Mouse (Mus musculus): ENCODE data around the gene Hoxd8.

Hoxd8 gene

DNA sequence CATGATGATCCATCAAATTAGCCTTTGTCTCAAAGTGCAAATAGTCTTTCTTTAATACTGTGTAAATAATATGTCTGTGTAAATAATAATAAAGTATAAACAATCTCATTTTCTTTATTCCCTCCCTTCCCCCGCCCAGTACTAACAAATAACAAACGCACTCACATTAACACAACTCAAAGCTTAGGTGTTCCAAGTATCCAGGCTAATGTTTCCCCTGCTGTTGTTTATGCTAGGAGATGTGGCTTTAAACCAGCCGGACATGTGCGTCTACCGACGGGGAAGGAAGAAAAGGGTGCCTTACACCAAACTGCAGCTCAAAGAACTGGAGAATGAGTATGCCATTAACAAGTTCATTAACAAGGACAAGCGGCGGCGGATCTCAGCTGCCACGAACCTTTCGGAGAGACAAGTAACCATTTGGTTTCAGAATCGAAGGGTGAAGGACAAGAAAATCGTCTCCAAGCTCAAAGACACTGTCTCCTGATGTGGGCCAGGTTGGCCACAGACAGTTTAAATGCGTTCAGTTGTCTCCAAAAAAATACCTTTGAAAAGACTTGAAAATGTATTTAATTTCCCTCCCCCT lies 34.7 kb upstream of the Hoxd8 start:
- no peak for DNase-seq (ENCODE audit: low spot score in 2 of 2)

DNA sequence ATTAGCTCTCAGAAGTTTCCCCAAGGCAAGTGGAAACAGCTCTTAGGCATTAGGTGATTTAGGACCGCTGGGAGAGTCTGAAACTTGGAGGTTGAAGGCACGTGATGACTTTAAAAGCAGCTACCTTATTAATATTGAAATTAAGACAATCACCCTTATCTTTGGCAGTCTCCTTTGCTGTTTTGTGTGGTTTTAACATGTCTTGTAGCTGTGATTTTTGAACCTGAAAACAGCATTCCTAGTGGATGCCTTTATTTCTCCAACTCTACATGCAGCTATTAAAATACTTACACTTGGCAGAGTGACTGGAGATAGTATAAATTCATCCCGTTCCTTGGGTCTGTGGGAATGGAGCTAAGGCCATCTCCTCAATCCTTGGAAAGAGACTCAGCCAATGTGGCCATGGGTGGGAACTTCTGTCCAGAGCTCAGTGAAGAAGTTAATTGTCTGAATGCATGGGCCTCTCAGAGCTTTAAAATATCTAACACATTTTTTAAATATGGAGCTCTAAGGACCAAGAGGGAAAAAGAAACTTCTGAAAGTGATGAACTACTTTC lies 33.7 kb upstream of the Hoxd8 start:
- DNase-seq (ENCODE audit: low spot score in 2 of 2): no peak

DNA sequence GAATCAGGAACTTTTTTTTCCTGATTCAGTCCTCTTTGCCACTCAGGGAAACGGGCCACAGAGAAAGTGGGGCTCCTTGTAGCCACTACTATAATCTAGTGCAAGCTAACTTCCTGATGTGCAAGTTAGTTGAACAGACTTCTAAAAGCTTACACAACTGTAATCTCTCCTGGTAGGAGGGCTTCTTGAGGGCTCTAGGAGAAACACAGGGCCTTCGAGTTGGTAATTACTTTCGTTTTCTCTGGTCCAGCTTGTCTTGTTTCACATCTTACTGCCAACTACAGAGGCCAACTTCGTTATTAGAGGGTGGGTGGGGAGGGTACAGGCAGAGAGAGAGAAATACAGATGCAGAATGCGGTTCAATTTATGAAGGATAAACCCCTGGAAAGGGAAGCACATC lies 32.6 kb upstream of the Hoxd8 start:
- DNase-seq (ENCODE audit: low spot score in 2 of 2): no peak

GRCm38 (mm10) chr2:74672481-74673362 lies 31.7 kb upstream of the Hoxd8 start:
- no peak for DNase-seq (ENCODE audit: low spot score in 2 of 2)

DNA sequence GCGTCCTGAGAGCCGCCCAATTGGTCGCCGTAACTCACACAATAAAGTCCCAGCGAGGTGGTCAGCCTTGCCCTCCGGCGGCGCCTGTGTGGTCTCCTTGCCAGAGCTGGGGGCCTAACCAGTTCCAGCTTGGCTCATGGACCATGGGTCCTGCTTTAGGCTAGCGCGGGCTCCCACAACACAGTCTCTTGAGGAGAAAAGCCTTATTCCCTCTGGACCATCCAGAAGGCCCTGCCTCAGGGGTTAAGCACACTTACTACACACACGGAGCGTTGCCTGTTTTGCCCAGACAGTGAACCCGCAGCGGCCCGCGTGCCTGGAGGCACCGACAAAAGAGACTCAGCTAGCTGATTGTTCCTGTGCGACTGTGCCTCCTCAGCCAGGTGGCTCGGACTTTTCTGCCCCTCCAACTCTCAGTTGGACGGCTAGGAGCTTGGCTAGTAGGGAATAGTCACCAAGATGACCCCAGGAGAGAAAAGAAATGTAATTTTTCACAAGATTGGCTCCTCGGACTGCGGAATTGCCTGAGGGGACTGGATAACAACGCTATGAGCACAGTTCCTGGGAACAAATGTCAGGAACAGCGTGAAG lies 30.5 kb upstream of the Hoxd8 start:
- no peak for DNase-seq (ENCODE audit: low spot score in 2 of 2)

DNA sequence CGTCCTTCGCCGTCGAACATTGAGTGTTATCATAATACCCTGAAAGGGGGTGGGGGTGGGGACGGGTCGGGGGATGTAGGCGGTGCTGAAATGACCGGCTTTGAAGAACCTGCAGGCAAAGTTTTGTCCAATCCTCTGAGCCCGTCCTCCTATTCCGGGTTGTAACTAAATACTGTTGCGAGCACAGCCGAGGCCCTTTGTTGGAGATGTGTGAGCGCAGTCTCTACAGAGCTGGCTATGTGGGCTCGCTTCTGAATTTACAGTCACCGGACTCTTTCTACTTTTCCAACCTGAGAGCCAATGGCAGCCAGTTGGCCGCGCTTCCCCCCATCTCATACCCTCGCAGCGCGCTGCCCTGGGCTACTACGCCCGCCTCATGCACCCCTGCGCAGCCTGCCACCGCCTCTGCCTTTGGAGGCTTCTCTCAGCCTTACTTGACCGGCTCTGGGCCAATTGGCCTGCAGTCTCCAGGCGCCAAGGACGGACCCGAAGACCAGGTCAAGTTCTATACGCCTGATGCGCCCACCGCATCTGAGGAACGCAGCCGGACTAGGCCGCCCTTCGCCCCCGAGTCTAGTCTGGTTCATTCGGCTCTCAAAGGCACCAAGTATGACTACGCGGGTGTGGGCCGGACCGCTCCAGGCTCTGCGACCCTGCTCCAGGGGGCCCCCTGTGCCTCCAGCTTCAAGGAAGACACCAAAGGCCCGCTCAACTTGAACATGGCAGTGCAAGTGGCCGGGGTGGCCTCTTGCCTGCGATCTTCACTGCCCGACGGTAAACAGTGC lies 29.3 kb upstream of the Hoxd8 start, which contains the start of gene Hoxd12:
Hoxd12 (plus strand) TSS at position 133 of the 785 bp plus-strand sequence.
- no peak for DNase-seq (ENCODE audit: low spot score in 2 of 2)

DNA sequence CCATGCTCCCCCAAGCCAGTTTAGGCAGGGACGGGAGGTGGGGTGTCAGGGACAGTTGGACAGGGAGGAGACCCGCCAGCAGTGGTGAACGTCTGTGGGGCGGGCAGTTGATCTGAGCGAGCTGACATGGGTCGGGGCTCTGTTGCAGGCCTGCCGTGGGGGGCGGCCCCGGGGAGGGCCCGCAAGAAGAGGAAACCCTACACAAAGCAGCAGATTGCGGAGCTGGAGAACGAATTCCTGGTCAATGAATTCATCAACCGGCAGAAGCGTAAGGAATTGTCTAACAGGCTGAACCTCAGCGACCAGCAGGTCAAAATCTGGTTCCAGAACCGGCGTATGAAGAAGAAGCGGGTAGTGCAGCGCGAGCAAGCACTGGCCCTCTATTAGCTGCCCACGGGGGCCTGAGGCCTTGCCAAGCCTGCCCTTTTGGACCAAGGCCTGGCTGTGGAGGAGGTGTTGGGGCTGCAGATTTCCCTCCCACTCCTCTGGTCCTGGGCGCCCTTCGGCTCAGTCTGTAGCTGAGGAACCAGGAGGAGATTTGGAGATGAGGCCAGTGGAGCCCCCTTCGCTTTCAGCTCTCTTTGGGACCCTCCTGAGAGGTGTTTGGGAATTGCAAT lies 28.6 kb upstream of the Hoxd8 start:
- no peak for DNase-seq (ENCODE audit: low spot score in 2 of 2)

- DNase-seq (ENCODE audit: low spot score in 2 of 2): no peak
Observed at GRCm38 (mm10) chr2:74676376-74677052, 27.9 kb upstream of the Hoxd8 start.

DNA sequence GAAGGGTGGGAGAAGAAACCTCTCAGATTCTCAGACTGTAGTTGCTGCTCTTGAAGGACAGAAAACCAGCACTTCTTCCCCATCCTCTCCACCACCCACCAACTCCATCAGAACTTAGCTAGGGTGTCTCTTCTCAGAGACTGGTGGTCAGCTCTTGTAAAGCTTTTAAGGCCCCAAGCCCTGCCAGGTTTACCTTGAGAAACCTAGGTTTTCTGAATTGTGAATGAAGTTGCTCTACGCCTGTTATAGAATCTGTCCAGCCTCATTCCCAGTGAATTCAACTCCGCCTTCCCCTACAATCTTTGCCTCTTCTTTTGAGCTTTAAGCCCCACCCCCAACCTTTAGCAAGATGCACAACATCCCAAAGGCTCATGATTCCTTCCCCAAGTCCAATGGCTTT lies 27.3 kb upstream of the Hoxd8 start:
- no peak for DNase-seq (ENCODE audit: low spot score in 2 of 2)

DNA sequence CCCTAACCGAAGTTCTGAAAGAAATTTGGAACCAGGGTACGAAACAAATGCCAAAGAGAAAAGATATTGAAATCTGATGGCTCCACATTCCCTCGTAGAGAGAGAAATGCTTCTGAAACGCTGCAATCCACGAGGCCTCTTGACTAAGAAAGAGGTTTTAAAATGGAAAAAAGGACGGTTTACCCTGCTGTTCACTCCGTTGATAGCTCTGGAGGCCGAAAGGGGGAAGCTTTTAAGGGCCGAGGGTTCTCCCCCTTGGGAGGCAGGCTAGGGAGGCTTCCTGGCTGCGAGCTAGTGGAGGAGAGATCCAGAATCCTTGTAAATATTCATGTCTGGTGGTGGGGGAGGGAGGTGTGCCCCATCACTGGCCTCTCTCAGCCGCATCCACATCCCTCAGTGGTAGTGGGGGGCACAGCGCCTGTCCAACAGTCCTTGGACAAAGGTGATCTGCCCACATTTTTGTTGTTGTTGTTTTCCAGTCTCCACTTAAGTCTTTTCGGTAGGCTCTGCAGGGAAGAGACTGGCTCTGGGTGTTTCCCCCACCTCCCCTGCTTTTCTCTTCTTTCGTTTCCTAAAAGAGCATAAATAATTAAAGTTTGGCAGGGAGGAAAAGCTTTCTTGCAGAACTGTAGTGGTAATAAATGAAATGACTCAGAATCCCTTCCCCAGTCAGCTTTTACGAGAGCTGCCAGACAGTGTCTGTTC lies 25.4 kb upstream of the Hoxd8 start, which contains the start of gene Hoxd11:
Hoxd11 (plus strand) TSS at position 667 of the 705 bp plus-strand sequence.
- DNase-seq (ENCODE audit: low spot score in 2 of 2): no peak

DNA sequence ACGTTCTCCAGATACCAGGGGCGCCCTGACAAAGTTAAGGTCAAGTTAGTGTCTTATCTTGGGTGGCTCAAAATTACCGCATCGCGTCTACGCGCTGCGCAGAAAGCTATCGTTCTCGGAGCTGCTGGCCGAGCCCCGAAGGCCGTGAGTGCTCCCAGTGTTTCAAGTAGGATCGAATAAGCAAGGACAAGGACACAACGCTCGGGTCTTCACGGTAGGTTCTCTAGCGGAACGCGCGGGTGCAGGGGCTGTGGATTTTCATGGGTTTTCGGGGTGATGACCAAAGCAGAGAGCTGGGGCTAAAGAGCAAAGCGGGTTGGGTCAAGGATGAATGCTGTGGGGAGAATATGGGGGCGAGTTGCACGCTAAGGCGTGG lies 24.8 kb upstream of the Hoxd8 start:
- no peak for DNase-seq (ENCODE audit: low spot score in 2 of 2)

DNA sequence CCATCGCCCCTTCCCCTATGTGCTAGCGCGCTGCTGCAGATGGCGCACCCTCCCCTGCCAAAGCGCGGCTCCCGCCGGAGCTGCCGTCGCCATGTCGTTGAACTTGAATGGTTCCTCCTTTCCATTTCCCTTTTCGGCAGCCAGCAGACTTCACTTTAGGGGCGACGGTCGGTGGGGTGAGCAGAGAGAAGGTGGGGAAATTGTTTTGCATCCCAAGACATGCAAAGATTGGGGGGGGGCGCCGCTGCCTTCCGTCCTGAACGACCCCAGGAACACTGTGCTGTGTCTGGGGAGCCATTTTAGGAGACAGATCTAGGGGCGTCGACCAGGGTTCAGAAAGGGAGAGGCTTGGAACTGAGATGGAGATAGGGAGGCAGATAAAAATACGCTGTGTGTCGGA lies 24.4 kb upstream of the Hoxd8 start:
- DNase-seq (ENCODE audit: low spot score in 2 of 2): no peak

DNA sequence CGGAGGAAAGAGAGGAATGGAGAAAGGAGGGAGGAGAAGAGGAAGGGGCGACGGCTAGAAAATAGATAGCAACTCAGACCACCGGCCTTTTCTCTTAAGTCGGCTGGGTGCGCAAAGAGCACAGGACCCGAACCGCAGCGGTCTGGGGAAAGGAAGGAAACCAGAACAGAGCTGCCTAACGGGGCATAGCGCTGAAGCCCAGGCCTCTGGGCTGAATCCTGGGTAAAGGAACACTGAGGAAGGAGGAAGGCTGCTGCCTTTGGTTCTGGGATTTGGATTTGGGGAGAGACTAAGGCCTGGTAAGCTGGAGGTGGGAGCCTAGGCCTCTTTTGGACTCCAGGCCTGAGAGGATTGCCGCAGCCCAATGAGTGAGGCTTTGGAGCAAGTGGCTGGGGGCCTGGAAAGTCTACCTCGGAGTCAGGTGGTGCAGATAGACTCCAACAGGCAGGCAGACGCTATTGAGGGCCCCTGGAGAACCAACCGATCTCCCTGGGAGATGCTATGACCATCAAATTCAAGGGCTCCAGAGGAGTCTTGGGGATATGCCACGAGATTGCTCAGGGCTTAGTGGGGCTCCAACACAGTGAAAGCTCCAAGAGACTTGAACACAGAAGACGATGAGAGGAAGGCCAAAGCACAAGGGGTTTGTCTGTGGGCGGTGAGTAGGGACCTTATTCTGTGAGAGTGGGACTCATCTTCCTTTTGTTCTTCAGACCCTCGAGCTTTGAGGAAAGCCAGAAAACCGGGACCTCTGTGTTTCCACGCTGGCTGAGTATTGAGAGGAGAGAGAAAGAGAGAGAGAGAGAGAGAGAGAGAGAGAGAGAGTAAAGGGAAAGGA lies 23.6 kb upstream of the Hoxd8 start:
- DNase-seq (ENCODE audit: low spot score in 2 of 2): no peak

DNA sequence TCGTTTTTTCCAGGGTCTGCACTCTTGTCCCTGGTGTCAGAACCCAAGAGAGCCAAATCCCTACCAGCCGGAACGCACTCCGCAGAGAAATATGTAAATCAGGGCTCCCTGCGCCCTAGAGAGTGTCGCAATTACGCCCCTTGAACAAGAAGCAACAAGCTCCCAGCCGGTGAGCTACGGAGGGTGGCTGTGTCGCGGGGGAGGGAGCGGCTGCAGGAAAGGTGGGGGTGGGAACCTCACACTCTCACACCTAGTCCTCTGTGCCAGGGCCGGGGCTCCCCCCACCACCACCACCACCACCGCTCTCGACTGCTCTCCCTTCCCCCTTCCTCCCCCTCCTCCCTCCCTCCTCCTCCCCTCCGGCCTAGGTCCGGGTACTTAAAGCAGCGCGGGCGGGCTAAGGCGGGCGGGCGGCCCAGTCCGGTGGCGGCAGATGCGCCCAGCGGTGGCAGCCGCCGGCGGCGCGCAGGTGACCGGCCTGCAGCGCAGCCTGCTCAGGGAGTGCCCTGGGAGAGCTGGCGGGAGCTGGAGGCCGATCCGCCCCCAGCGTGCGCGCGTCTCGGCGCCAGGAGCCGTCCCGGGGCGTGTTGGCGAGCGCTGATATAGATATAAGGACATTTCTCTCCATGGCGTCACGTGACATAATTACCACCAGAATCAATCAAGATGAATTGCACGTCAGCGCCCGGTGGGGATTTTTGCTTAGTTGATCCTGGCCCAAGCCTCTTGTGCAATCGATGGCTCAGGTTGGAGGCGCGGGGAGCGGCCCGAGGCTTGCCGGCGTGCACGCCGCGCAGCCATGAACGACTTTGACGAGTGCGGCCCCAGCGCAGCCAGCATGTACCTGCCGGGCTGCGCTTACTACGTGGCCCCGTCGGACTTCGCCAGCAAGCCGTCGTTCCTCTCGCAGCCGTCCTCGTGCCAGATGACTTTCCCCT lies 22.6 kb upstream of the Hoxd8 start:
- no peak for DNase-seq (ENCODE audit: low spot score in 2 of 2)

DNA sequence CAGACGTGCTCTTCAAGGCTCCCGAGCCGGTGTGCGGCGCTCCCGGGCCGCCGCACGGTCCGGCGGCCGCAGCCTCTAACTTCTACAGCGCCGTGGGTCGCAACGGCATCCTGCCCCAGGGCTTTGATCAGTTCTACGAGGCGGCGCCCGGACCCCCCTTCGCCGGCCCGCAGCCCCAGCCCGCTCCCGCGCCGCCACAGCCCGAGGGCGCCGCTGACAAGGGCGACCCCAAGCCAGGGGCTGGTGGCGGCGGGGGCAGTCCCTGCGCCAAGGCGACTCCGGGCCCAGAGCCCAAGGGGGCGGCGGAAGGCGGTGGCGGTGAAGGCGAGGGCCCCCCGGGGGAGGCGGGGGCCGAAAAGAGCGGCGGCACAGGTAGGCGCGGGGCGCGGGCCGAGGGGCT lies 21.6 kb upstream of the Hoxd8 start:
- no peak for DNase-seq (ENCODE audit: low spot score in 2 of 2)

- DNase-seq (ENCODE audit: low spot score in 2 of 2): no peak
Observed at GRCm38 (mm10) chr2:74683471-74683951, 20.9 kb upstream of the Hoxd8 start.

GRCm38 (mm10) chr2:74684106-74684505 lies 20.3 kb upstream of the Hoxd8 start:
- DNase-seq (ENCODE audit: low spot score in 2 of 2): no peak

- DNase-seq (ENCODE audit: low spot score in 2 of 2): no peak
Observed at GRCm38 (mm10) chr2:74685059-74685603, 19.3 kb upstream of the Hoxd8 start.
